Mouse (Mus musculus): ENCODE measurements around the gene Clasp2. TPM values are rescaled to one million over a fixed set of nuclear protein-coding genes. Genes with fewer than 3 reads are reported as not detected.

Clasp2 gene
- polyA plus RNA-seq, 1 experiment = not detected

DNA sequence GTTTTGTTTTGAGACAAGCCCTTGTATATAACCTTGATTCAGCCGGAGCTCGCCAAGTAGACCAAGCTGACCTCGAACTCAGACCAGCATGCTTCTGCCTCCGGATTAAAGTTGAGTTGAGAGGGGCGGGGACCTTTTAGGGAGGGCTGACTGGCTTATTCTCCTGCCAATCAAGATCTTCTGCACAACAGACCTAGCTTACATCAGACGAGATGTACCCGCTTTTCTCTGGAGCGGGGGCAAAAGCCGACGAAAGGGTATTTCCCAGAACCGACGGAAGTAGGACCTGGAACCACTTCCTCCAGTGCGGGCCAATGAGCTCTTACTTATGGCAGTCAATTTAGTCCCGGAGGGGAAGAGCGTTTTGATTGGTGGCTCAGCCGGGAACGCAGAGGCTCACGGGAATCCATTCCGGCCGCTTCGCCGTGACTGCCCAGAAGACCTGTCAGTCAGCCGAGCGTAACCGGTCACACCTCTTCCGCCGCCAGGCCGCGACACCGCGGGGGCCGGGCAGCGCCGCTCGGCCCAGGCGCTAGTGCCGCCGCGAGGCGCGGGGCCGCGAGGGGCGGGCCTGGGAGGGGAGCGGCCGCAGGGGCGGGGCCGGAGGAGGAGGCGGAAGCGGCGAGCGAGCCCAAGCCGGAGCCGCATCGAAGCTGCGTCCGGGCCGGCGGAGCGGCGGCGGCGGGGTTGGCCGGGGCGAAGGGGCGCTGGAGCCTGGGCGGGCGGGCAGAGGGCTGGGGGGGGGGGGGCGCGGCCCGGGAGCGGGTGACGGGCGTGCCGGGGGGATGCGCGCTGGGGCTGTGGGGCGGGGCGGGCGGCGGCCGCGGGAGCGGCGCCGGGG, 189.5 kb downstream of the Clasp2 start, which contains the start of gene Ubp1:
Gene Ubp1, plus strand, starts transcription at position 401 of the 841 bp plus-strand sequence.
- peak within 1 kb of the TSS; percentile 89 for H3K4me3 ChIP-seq (ENCODE audit: insufficient read depth, low read depth, low read length)
- no peak for TF ChIP-seq CTCF (IDR thresholded peaks at IDR 0.05; ENCODE audit: insufficient read depth, low read depth, low read length)
- 6% methylated on average over 70 of the region's 86 CpGs for WGBS
- peak within 1 kb of the TSS; percentile 93 for H3K27ac ChIP-seq (ENCODE audit: insufficient read depth, low read depth, low read length)
- peaks cover 10% of the 10 kb centered on the region for H3K4me1 ChIP-seq (ENCODE audit: control insufficient read depth, insufficient read depth, low read length)

GRCm38 (mm10) chr9:113931375-113932099, 190.3 kb downstream of the Clasp2 start:
- H3K4me3 ChIP-seq (ENCODE audit: insufficient read depth, low read depth, low read length) = peak overlapping the region; percentile 89
- peaks cover 10% of the 10 kb centered on the region for H3K4me1 ChIP-seq (ENCODE audit: control insufficient read depth, insufficient read depth, low read length)
- H3K27ac ChIP-seq (ENCODE audit: insufficient read depth, low read depth, low read length) = no peak overlapping the region
- 3% methylated on average over 90 of the region's 91 CpGs for WGBS
- TF ChIP-seq CTCF (IDR thresholded peaks at IDR 0.05; ENCODE audit: insufficient read depth, low read depth, low read length) (no peak), POLR2A (IDR thresholded peaks at IDR 0.05; ENCODE audit: insufficient read depth, low read depth, low read length) (no peak)

- WGBS = 1% methylated on average over 8 of the region's 8 CpGs
- peaks cover 10% of the 10 kb centered on the region for H3K4me1 ChIP-seq (ENCODE audit: control insufficient read depth, insufficient read depth, low read length)
- H3K27ac ChIP-seq (ENCODE audit: insufficient read depth, low read depth, low read length) = no peak overlapping the region
- peak overlapping the region; percentile 89 for H3K4me3 ChIP-seq (ENCODE audit: insufficient read depth, low read depth, low read length)
- no peak for TF ChIP-seq CTCF (IDR thresholded peaks at IDR 0.05; ENCODE audit: insufficient read depth, low read depth, low read length)
- no peak for TF ChIP-seq POLR2A (IDR thresholded peaks at IDR 0.05; ENCODE audit: insufficient read depth, low read depth, low read length)
These were observed 190.8 kb downstream of the Clasp2 start for GRCm38 (mm10) chr9:113932100-113932470.

DNA sequence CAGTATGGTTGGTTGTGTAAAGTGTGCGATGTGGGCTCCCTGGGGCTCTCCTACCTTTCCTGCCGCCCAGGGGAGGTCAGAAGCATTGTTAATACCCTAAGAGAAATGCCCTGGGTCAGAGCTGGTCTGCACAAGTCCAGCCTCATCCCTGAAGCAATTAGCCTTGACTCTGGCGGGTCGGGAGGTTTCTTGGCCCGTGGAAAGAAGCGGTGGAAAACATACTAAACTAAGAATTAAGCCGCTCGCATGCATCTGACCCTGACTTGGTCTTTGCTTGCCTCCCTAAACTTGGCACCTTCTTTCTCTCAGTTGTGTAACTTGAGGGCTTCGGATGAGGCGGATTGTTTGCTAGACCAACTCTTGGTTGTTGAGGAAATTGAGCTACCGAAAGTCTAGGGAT, 191.2 kb downstream of the Clasp2 start:
- H3K4me1 ChIP-seq (ENCODE audit: control insufficient read depth, insufficient read depth, low read length) = peaks cover 10% of the 10 kb centered on the region

DNA sequence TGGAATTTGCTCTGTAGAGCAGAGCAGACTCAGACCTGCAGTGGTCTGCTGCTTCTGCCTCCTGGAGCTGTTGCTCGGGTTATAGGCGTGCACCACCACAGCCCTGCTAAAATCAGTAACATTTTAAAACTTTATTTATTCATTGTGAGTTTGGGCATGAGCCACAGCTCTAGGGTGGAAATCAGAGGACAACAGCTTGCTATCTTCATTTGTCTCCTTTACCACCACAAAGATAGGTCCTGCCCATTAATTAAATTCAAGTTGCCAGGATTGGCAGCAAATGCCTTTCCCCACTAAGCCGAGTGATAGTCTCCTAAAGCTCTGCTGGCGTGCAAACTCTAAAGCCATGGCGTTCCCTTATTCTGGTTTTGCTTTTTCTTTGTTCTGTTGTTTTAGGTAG, 194.4 kb downstream of the Clasp2 start:
- no peak overlapping the region; the same call in 1 of the 2 replicates for H3K27ac ChIP-seq (ENCODE audit: insufficient read depth, low read depth, low read length)
- 26% methylated on average over 5 of the region's 5 CpGs for WGBS
- no peak overlapping the region for H3K4me3 ChIP-seq (ENCODE audit: insufficient read depth, low read depth, low read length)
- TF ChIP-seq POLR2A (IDR thresholded peaks at IDR 0.05; ENCODE audit: insufficient read depth, low read depth, low read length) (no peak), CTCF (IDR thresholded peaks at IDR 0.05; ENCODE audit: insufficient read depth, low read depth, low read length) (no peak)
- H3K4me1 ChIP-seq (ENCODE audit: control insufficient read depth, insufficient read depth, low read length) = peaks cover 16% of the 10 kb centered on the region

More for the DNA sequence above, 191.2 kb downstream of the Clasp2 start:
- WGBS = 14% methylated on average over 11 of the region's 11 CpGs
- H3K4me3 ChIP-seq (ENCODE audit: insufficient read depth, low read depth, low read length) = peak overlapping the region; percentile 89
- no peak overlapping the region for H3K27ac ChIP-seq (ENCODE audit: insufficient read depth, low read depth, low read length)
- no peak for TF ChIP-seq POLR2A (IDR thresholded peaks at IDR 0.05; ENCODE audit: insufficient read depth, low read depth, low read length)
- no peak for TF ChIP-seq CTCF (IDR thresholded peaks at IDR 0.05; ENCODE audit: insufficient read depth, low read depth, low read length)

DNA sequence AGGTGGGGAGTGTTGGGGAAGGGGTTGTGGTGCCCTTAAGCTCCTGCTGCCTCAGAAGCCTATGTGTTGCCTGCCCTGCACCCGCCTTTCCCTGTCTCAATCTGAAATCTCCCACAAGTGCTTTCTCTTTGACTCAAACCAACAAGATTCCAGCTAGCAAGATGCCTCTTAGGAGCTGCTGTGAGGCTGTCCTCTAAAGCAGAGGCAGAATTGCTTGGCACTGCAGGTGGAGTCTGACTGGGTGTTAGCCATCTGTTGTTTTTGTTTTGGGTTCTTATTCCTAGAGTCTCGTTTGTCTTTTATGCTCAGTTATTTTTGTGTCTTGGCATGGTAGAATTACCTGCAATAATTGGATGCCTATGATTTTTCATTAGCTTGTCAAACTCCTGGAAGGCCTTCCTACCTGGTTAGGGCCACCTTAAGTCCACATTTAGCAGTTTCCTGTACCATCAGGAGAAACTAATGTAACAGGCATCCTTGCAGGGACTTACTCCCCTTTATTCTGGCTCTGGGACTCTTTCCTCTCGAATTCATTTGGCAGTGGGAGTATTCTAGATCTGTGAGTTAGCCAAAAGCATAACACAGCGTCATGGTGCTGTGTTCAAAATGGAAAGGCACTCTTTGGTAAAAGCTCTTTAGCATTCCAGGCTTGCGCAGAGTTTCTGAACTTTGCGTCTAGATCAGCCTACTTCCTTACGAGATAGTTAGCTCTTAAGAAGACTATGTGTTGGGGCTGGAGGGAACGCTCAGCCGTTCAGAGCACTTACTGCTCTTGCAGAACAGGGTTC, 198.0 kb downstream of the Clasp2 start:
- Histone ChIP-seq H3K4me1 (ENCODE audit: control insufficient read depth, insufficient read depth, low read length) (peaks cover 8% of the 10 kb centered on the region), H3K27ac (ENCODE audit: insufficient read depth, low read depth, low read length) (no peak overlapping the region), H3K4me3 (ENCODE audit: insufficient read depth, low read depth, low read length) (no peak overlapping the region)
- WGBS = 48% methylated on average over 9 of the region's 9 CpGs
- TF ChIP-seq POLR2A (IDR thresholded peaks at IDR 0.05; ENCODE audit: insufficient read depth, low read depth, low read length) (no peak), CTCF (IDR thresholded peaks at IDR 0.05; ENCODE audit: insufficient read depth, low read depth, low read length) (no peak)

DNA sequence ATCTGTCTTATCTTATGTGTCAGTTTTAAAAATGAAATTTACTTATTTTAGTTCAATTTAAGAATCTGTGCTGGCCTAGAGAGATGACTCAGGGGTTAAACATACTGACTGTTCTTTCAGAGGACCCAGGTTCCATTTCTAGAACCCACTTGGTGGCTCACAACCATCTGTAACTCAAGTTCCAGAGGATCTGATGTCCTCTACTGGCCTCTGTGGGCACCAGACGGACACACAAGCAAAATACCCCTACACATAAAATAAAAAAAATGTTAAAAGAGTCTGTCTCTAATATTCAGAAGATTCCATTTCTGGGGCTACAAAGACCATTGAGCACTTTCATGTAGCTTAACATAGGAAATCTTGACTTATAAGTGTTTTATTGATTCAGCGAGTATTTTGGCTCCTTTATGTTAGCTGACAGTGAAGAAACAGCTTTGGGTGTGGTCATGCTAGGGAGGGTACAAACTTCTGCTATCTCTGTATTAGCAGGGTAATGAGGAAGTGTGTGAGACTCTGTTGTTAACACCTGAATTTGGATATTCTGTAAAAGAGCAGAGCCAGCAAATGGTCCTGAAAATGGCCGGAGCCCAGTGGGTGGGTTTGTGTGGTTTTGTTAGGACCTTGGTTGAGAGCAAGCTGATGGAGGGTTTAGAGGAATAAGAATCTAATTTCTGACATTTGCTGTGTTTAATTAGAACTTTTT, 200.0 kb downstream of the Clasp2 start:
- 94% methylated on average over 3 of the region's 3 CpGs for WGBS
- H3K4me3 ChIP-seq (ENCODE audit: insufficient read depth, low read depth, low read length) = no peak overlapping the region
- H3K4me1 ChIP-seq (ENCODE audit: control insufficient read depth, insufficient read depth, low read length) = peaks cover 6% of the 10 kb centered on the region
- TF ChIP-seq CTCF (IDR thresholded peaks at IDR 0.05; ENCODE audit: insufficient read depth, low read depth, low read length) (no peak), POLR2A (IDR thresholded peaks at IDR 0.05; ENCODE audit: insufficient read depth, low read depth, low read length) (no peak)
- no peak overlapping the region for H3K27ac ChIP-seq (ENCODE audit: insufficient read depth, low read depth, low read length)

- H3K4me1 ChIP-seq (ENCODE audit: control insufficient read depth, insufficient read depth, low read length) = peaks cover 3% of the 10 kb centered on the region
- 85% methylated on average over 1 of the region's 1 CpGs for WGBS
These were observed 202.1 kb downstream of the Clasp2 start for GRCm38 (mm10) chr9:113943372-113943771.

More at GRCm38 (mm10) chr9:113943372-113943771, 202.1 kb downstream of the Clasp2 start:
- Histone ChIP-seq H3K4me3 (ENCODE audit: insufficient read depth, low read depth, low read length) (no peak overlapping the region), H3K27ac (ENCODE audit: insufficient read depth, low read depth, low read length) (no peak overlapping the region)
- TF ChIP-seq POLR2A (IDR thresholded peaks at IDR 0.05; ENCODE audit: insufficient read depth, low read depth, low read length) = no peak
- no peak for TF ChIP-seq CTCF (IDR thresholded peaks at IDR 0.05; ENCODE audit: insufficient read depth, low read depth, low read length)

Measured in olfactory bulb, adult 2 months (tissue).